Mouse (Mus musculus): Measurements from ENCODE around the gene Ephb1.

Ephb1 gene

GRCm38 (mm10) chr9:102256407-102256806, 98.1 kb downstream of the Ephb1 start:
- in situ Hi-C loops (cut with MboI; ENCODE audit: low sequenced_read_pairs), result no loop called here

- in situ Hi-C loops (cut with MboI; ENCODE audit: low sequenced_read_pairs), result no loop called here
Observed at GRCm38 (mm10) chr9:102255803-102256202, 98.7 kb downstream of the Ephb1 start.

DNA sequence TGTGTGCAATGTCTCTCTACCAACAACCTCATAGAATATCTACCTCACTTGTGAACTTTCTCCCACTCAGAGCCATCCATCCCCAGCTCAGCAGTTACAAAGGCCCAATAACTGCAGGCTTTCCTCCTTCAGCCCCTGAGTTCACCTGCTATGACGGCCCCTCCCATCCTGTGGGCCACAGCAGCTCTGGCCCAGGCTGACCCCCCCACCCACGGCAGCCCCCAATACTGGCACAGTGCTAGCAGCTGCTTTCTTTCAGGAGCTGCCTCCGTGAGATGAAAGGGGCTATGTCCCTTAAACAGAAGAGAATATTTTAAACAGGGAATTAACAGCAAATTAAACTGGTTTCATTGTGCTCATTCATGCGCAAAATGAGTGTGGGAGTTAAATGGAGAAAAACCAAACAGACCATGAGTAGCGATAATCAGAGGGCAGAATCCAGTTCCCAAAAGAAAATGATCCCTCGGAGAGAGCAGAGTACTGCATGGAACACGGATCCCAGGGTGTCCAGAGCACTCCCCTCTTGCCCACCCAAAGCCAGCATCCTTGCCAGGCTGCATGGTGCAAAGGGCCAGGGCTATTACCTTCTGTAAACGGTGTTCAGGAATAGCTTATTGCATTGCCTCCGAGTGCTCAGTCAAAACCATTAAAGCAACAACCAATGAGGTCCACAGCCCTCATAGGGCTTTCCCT, 105.2 kb downstream of the Ephb1 start:
- in situ Hi-C loops (cut with MboI; ENCODE audit: low sequenced_read_pairs), result no loop called here

DNA sequence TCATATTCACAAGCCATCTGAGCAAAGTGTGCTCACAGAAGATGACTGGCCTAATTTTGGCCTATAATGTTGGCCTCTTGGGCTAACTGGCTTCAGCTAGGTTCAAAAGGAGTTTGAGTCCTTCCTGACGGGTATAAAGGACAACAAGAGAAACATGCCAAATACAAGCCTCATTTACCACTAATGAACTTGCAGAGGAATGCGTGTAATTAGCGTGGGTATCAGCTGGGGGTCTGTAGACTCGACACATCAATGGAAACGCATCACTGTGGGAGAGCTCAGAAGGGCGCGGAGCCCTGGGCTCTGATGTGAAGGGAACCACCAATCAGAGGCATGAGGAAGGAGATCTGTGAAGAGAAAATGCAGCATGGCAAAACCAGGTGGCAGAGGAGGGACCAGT, 108.9 kb downstream of the Ephb1 start:
- in situ Hi-C loops (cut with MboI; ENCODE audit: low sequenced_read_pairs), result no loop called here

- in situ Hi-C loops (cut with MboI; ENCODE audit: low sequenced_read_pairs), result no loop called here
Observed at GRCm38 (mm10) chr9:102243296-102243695, 111.2 kb downstream of the Ephb1 start.

GRCm38 (mm10) chr9:102241546-102241945, 112.9 kb downstream of the Ephb1 start:
- in situ Hi-C loops (cut with MboI; ENCODE audit: low sequenced_read_pairs), result no loop called here

- in situ Hi-C loops (cut with MboI; ENCODE audit: low sequenced_read_pairs), result no loop called here
Observed at GRCm38 (mm10) chr9:102240215-102240614, 114.3 kb downstream of the Ephb1 start.

GRCm38 (mm10) chr9:102235444-102235951, 119.0 kb downstream of the Ephb1 start:
- in situ Hi-C loops (cut with MboI; ENCODE audit: low sequenced_read_pairs), result no loop called here

DNA sequence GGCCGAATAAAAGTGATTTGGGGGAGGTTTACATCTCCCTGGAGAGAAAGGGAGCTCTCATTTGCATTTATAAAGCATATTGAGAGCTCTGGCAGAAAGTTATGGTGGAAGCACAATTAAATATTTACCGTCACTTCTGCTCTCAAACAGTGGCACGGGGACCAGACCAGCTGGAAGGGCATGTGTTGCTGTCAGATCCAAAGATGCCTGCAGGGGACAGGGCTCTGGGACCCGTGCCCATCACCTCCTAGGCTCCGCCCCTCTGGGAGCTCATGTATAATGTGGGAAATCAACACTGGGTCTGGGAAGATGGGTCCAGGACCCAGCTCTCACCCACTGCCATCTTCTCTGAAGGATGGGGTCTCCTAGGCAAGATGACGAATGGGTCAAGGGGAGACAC, 123.2 kb downstream of the Ephb1 start:
- in situ Hi-C loops (cut with MboI; ENCODE audit: low sequenced_read_pairs), result no loop called here

GRCm38 (mm10) chr9:102216746-102217566, 137.5 kb downstream of the Ephb1 start:
- in situ Hi-C loops (cut with MboI; ENCODE audit: low sequenced_read_pairs), result no loop called here

DNA sequence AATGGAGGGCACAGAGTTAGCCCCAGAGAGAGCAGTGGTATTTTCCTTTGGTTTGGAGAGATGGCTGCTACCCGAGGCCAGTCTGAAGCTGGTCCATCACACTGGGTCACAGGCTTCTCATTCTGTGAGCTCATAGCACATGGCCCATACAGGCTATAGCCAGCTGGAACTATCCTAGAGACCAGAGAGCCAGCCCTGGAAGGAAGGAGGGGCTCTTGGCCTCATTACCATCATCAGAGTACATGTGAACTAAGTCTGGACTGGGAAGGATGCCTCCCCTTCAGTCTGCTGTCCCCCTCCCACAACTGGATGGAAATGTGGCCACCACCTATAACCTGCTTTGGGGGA, 142.5 kb downstream of the Ephb1 start:
- in situ Hi-C loops (cut with MboI; ENCODE audit: low sequenced_read_pairs), result no loop called here

- in situ Hi-C loops (cut with MboI; ENCODE audit: low sequenced_read_pairs), result no loop called here
Observed at GRCm38 (mm10) chr9:102211296-102212035, 143.0 kb downstream of the Ephb1 start.

- in situ Hi-C loops (cut with MboI; ENCODE audit: low sequenced_read_pairs), result no loop called here
Observed at GRCm38 (mm10) chr9:102205518-102205917, 149.0 kb downstream of the Ephb1 start.

DNA sequence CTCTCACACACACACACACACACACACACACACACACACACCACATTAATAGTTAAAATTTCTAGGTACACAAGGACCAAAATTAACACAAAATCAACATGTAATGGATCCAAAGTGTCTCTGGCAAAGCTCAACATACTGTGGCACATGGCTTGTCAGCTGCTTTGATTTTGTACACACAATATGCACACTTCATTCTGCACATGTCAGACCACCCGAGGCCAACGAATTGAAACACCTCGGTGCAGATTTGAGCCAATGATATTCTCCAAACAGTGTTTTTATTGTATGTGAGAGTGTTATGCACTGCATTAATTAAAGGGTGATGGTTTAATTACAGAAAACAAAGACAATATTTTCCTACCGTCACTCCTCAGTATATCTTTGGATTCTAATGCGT, 152.6 kb downstream of the Ephb1 start:
- in situ Hi-C loops (cut with MboI; ENCODE audit: low sequenced_read_pairs), result no loop called here

DNA sequence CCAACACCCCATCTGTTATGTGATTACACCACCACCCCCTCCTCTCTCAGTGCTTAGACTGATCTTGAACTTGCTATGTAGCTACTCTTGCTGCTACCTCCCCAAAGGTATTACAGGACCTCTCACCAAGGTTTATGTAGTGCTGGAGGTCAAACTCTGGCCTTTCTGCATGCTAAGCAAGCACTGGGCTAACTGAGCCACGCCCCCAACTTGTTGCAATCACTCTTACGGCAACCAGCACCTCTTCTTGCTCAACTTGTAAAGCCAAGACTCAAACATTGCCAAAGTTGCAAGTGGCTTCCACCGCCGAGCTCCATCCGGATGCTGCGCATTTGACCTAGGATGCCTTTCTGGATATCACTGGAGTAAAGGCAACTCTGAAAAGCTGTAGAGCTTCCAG, 157.6 kb downstream of the Ephb1 start:
- in situ Hi-C loops (cut with MboI; ENCODE audit: low sequenced_read_pairs), result no loop called here

GRCm38 (mm10) chr9:102194063-102194462, 160.4 kb downstream of the Ephb1 start:
- in situ Hi-C loops (cut with MboI; ENCODE audit: low sequenced_read_pairs), result no loop called here

- in situ Hi-C loops (cut with MboI; ENCODE audit: low sequenced_read_pairs), result no loop called here
Observed at GRCm38 (mm10) chr9:102192724-102193685, 161.5 kb downstream of the Ephb1 start.

DNA sequence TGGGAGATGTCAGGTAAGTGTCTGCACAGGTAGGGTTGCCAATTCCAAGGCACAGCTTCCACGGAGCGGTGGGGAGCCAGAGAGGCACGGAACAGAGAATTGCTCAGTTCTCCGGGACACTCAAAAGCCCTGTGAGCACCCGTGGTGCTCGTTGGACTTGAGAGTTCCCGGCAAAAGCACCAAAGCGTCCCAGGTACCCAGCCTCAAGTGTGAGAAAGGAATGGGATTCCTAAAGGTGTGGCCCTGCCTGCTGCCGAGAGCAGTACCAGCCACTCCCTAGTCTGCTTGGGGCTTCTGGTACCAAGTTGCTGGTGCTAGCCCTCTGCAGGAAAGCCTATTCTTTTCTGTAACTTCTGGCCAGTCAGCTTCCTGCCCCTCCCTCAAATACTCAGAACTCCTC, 164.4 kb downstream of the Ephb1 start:
- in situ Hi-C loops (cut with MboI; ENCODE audit: low sequenced_read_pairs), result no loop called here

DNA sequence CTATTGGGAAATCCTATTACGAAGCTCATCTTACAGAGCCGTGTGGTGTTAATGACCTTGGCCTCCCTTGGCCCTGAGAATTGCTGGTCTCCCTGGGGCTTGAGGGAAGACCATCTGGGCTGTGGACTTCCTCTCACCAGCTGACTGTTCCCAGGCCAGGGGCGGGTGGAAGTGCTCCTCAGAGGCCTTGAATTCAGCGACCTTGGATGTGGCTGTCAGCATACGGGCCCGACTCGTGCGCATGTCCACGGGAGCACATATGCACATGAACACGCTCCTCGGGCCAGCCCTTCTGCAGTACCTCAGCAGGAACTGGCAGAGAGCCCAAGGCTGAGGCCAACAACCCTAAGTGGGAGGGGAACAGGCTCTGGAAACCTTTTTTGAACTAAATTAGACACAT, 165.1 kb downstream of the Ephb1 start:
- in situ Hi-C loops (cut with MboI; ENCODE audit: low sequenced_read_pairs), result no loop called here

- in situ Hi-C loops (cut with MboI; ENCODE audit: low sequenced_read_pairs), result no loop called here
Observed at GRCm38 (mm10) chr9:102183663-102184274, 170.7 kb downstream of the Ephb1 start.

Data from CH12F3 (cell line).